Mouse (Mus musculus): ENCODE results near the gene Timeless. TPM values are rescaled to one million over a fixed set of nuclear protein-coding genes. Genes with fewer than 3 reads are reported as not detected.
A peak's percentile ranks its signal among the peaks of the same experiment; 100 is the strongest.
"Not testable (repeated sequence)": the region's sequence is repeated elsewhere in the genome, so short reads cannot be mapped to it uniquely, and the experiment has no call there.

The Timeless gene
- polyA plus RNA-seq (2015; fragmentation: Nextera tagmentation; extraction: Ambion mirVana), result 61.4 and 63.1 TPM in 2 replicates

DNA sequence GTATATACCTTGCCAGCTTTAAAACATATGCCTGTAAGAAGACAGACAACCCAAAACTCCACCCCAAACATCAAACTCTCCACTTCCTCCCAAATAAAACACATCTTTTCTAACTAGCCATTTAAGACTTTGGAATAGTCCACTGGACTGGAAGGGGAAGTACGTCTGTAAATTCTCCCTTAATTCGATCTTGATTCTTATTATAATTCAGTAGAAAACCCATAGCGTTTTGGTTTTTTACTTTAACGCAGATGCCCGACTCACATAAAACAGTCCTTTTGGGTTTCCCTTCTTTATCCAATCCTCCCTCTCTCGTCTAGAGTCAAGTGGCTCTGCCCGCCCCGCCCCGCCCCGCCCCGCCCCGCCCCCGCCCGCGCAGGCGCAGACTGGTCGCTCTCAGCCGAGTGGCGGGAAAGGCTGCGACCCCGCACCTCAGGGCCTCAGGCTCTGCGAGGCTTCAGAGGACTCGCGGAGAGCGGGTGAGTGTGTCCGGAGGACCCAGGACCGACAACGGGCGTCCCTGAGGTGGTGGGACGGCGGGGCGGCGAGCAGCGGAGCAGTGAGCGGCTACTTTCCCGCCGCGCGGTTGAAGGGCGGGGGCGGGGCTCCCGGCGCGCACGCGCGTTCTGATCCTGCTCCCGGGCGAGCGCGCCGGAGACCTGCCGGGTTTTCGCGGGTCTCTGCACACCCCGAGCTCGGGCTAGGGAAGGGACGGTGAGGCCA lies at the start of gene Timeless:
Gene Timeless (plus strand): TSS at position 369 of the 723 bp plus-strand sequence.
- Histone ChIP-seq H3K4me2 (peak within 1 kb of the TSS; percentile 64), H3K27me3 (no peaks in the 10 kb centered on the region), H3K4me3 (peak within 1 kb of the TSS; percentile 69), H3K9me3 (no peaks in the 10 kb centered on the region), H3K27ac (peak within 1 kb of the TSS; percentile 96), H3K9ac (peak within 1 kb of the TSS; percentile 69), H3K4me1 (peaks cover 14% of the 10 kb centered on the region), H3K36me3 (0 out of 2 replicates have a peak, but pooled peaks cover 3% of the 10 kb centered on the region)
- ATAC-seq (ENCODE audit: borderline replicate concordance, extremely low read depth, low FRiP score, low TSS enrichment), result peak; percentile 93
- under 1% methylated on average over 49 of the region's 58 CpGs for WGBS

DNA sequence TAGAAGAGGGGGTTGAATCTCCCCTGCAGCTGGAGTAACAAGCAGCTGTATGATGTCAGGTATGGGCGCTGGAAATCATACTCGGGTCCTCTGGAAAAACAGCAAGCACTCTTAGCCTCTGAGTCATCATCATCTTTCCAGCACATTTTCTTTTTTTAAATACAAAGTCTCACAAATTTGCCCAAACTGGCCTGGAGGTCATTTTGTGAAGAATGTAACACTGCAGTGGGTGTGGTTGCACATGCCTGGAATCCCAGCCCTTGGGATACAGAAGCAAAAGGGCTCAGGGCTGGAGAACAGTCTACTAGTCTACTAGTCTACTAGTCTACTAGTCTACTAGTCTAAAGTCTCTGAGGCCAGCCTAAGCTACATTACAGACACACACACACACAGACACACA lies 47.6 kb upstream of the Timeless start:
- no peak for ATAC-seq (ENCODE audit: borderline replicate concordance, extremely low read depth, low FRiP score, low TSS enrichment)
- no peak overlapping the region for H3K27ac ChIP-seq
- H3K4me1 ChIP-seq, result 0 out of 2 replicates have a peak, but pooled peaks cover 8% of the 10 kb centered on the region
- H3K4me2 ChIP-seq, result no peak overlapping the region
- no peaks in the 10 kb centered on the region for H3K36me3 ChIP-seq
- H3K9ac ChIP-seq, result no peak overlapping the region
- WGBS, result 65% methylated on average over 2 of the region's 2 CpGs
- H3K9me3 ChIP-seq, result no peaks in the 10 kb centered on the region
- no peaks in the 10 kb centered on the region for H3K27me3 ChIP-seq
- H3K4me3 ChIP-seq, result no peak overlapping the region

DNA sequence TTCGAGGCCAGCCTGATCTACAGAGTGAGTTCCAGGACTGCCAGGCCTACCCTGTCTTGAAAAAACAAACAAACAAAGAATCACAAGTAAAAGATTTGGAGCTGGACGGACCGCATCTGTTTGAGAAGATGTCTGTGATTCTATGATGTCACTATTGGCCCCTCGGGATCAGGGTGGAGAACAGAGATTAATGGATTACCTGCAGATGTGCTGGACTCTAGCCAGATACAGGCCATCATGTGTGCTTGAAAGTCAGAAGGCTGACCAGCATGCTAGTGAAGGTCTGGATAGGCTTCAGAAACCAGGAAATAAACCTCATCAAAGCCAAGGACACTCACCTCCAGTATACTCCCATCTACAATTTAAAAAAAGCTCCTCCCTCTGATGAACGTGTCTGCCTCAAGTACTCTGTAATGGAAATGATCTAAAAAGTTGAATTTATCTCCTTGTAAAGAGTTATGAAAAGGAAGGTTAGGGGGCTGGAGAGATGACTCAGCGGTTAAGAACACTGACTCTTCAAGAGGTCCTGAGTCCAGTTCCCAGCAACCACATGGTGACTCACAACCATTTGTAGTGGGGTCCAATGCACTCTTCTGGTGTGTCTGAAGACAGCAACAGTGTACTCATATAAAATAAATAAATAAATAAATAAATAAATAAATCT lies 46.5 kb upstream of the Timeless start:
- Histone ChIP-seq H3K4me1 (0 out of 2 replicates have a peak, but pooled peaks cover 1% of the 10 kb centered on the region), H3K27ac (no peak overlapping the region), H3K9ac (no peak overlapping the region), H3K4me2 (no peak overlapping the region), H3K27me3 (no peaks in the 10 kb centered on the region), H3K36me3 (no peaks in the 10 kb centered on the region), H3K4me3 (no peak overlapping the region), H3K9me3 (no peaks in the 10 kb centered on the region)
- ATAC-seq (ENCODE audit: borderline replicate concordance, extremely low read depth, low FRiP score, low TSS enrichment), result no peak
- WGBS, result 57% methylated on average over 6 of the region's 6 CpGs

DNA sequence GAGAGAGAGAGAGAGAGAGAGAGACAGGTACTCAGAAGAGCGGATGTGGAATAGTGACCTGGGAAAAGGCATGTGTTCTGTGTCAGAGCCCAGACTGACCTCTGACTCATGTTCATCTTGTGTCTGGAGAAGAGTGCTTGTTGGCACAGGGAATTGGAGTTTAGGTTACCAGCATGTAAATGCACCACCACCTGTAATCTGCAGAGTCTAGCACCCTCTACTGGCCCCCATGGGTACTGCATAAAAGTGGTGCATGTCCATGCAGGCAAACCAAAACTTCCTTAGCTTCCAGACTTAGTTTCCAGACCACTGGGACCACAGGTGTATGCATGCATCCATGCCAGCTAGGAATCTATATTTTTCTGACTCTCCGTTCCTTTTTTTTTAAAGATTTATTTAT lies 45.9 kb upstream of the Timeless start:
- H3K36me3 ChIP-seq, result no peaks in the 10 kb centered on the region
- no peaks in the 10 kb centered on the region for H3K27me3 ChIP-seq
- ATAC-seq (ENCODE audit: borderline replicate concordance, extremely low read depth, low FRiP score, low TSS enrichment), result peak; percentile 45; the same call in 1 of the 2 replicates
- no peak overlapping the region for H3K9ac ChIP-seq
- no peak overlapping the region for H3K4me3 ChIP-seq
- no peaks in the 10 kb centered on the region for H3K9me3 ChIP-seq
- WGBS, result 50% methylated on average over 2 of the region's 2 CpGs
- H3K27ac ChIP-seq, result no peak overlapping the region
- H3K4me2 ChIP-seq, result no peak overlapping the region
- no peaks in the 10 kb centered on the region for H3K4me1 ChIP-seq

DNA sequence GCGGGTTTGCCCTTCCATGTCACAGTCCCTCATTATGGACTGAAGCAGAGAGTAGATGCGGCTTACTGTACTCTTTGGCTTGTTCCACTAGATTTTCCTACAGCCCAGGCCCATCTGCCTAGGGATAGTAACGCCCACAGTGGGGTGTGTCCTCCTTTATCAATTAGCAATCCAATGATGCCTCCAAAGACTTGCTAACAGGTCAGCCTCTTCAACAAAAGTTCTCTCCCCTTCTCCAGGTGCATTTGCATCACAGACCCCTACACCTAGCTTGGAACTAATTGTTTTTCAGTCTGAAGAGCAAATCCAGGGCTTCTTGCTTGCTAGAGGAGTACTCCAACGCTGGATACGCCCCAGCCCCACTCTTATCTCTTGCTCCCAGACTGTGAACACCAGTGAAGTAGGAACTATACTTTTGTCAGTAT lies 44.7 kb upstream of the Timeless start:
- Histone ChIP-seq H3K27me3 (no peaks in the 10 kb centered on the region), H3K4me1 (no peaks in the 10 kb centered on the region), H3K36me3 (no peaks in the 10 kb centered on the region), H3K27ac (no peak overlapping the region), H3K9ac (no peak overlapping the region), H3K4me2 (no peak overlapping the region), H3K9me3 (no peaks in the 10 kb centered on the region), H3K4me3 (no peak overlapping the region)
- ATAC-seq (ENCODE audit: borderline replicate concordance, extremely low read depth, low FRiP score, low TSS enrichment), result no peak
- 65% methylated on average over 5 of the region's 5 CpGs for WGBS

DNA sequence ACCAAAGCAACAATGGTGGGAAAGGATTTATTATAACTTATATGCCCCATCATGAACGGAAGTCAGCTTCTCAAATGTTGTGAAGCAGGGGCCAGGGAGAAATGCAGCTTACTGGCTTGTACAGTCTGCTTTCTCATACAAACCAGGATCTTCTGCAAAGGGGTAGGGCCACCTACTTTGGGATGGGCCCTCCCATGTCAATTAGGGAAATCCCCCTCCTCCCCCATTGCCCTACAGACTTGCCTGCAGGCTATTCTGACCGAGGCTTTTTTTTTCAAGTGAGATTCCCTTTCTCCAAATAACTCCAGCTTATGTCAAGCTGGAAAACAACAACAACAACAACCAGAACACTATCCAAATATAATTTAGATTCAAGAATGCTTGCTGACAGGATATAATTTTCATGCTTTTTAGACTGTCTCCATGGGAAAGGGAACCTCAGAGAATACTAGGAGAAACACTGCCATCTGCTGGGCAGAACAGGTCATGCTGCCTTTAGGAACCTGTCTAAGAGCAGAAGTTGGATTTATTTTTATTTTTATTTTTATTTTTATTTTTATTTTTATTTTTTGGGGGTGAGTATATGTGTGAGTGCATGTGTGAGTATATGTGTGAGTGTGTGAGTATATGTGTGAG lies 43.5 kb upstream of the Timeless start:
- Histone ChIP-seq H3K9me3 (no peaks in the 10 kb centered on the region), H3K4me2 (no peak overlapping the region; the same call in 1 of the 2 replicates), H3K4me1 (no peaks in the 10 kb centered on the region), H3K4me3 (no peak overlapping the region), H3K27ac (no peak overlapping the region), H3K36me3 (no peaks in the 10 kb centered on the region), H3K9ac (no peak overlapping the region), H3K27me3 (no peaks in the 10 kb centered on the region)
- no peak for ATAC-seq (ENCODE audit: borderline replicate concordance, extremely low read depth, low FRiP score, low TSS enrichment)
- WGBS, result 53% methylated on average over 2 of the region's 2 CpGs

DNA sequence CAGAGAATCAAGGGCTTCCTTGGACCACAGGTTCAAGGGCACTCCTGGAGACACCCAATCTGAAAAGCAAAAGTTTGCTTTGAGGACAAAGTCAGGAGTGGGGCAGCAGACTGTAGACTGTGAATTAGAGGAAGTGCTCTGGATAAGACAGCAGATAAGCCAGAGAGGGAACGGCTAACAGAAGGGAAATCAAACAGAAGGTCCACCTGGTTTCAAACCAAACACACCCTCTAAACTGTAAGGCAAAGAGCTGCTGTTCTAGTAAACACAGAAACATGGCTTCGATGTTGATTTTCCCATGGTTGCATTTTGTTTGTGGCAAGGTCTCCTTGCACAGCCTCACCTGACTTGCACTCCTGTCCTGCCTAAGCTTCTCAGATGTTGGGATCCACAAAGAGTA lies 40.4 kb upstream of the Timeless start:
- Histone ChIP-seq H3K36me3 (no peaks in the 10 kb centered on the region), H3K4me3 (no peak overlapping the region), H3K27me3 (peaks cover 16% of the 10 kb centered on the region), H3K27ac (no peak overlapping the region), H3K4me2 (no peak overlapping the region), H3K9me3 (no peaks in the 10 kb centered on the region), H3K4me1 (peaks cover 9% of the 10 kb centered on the region), H3K9ac (no peak overlapping the region)
- 36% methylated on average over 2 of the region's 2 CpGs for WGBS
- no peak for ATAC-seq (ENCODE audit: borderline replicate concordance, extremely low read depth, low FRiP score, low TSS enrichment)

DNA sequence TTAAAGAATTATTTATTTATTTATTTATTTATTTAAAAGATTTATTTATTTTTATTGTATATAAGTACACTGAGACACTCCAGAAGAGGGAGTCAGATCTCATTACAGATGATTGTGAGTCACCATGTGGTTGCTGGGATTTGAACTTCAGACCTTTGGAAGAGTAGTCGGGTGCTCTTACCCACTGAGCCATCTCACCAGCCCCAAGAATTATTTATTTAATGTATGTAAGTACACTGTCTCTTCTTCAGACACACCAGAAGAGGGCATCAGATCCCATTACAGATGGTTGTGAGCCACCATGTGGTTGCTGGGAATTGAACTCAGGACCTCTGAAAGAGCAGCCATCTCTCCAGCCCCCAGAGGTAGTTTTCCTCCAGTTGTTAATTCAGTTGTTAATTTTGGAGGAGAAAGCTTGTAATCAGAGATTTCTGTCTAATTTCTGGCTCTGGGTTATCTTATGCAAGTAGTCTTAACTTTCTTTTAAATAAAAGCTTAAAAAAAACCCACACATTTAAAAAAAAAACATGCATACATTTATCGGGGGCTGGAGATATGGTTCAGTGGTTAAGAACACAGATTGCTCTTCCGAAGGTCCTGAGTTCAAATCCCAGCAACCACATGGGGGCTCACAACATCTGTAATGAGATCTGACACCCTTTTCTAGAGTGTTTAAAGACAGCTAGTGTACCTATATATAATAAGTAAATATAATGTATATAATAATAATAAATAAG lies 39.7 kb upstream of the Timeless start:
- not testable (repeated sequence) for H3K4me1 ChIP-seq; H3K4me3 ChIP-seq; H3K27ac ChIP-seq; H3K9me3 ChIP-seq; ATAC-seq (ENCODE audit: borderline replicate concordance, extremely low read depth, low FRiP score, low TSS enrichment); H3K4me2 ChIP-seq; H3K9ac ChIP-seq; H3K36me3 ChIP-seq
- WGBS, result 90% methylated on average over 3 of the region's 3 CpGs
- H3K27me3 ChIP-seq, result peaks cover 19% of the 10 kb centered on the region

DNA sequence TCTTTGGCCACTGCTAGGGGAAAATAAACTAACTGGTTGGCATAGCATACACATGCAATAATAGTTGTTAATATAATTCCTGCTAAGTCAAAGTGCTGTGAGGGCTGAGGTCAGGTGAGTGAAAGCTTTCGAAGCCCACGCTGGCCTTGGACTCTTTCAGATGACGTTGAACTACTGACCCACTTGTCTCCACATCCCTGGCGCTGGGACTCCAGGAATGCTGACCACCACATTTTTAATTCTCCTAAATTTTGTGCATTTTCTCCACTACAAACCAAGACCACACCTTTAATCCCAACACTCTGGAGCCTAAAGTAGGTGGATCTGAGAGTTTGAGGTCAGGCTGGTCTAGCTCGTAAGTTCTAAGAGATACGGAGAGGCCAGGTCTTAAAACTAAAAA lies 38.8 kb upstream of the Timeless start:
- Histone ChIP-seq H3K4me3 (no peak overlapping the region), H3K4me2 (no peak overlapping the region), H3K9me3 (no peaks in the 10 kb centered on the region), H3K4me1 (peaks cover 9% of the 10 kb centered on the region), H3K9ac (no peak overlapping the region), H3K27ac (no peak overlapping the region), H3K36me3 (no peaks in the 10 kb centered on the region), H3K27me3 (peaks cover 19% of the 10 kb centered on the region)
- no peak for ATAC-seq (ENCODE audit: borderline replicate concordance, extremely low read depth, low FRiP score, low TSS enrichment)
- WGBS, result 80% methylated on average over 6 of the region's 6 CpGs

DNA sequence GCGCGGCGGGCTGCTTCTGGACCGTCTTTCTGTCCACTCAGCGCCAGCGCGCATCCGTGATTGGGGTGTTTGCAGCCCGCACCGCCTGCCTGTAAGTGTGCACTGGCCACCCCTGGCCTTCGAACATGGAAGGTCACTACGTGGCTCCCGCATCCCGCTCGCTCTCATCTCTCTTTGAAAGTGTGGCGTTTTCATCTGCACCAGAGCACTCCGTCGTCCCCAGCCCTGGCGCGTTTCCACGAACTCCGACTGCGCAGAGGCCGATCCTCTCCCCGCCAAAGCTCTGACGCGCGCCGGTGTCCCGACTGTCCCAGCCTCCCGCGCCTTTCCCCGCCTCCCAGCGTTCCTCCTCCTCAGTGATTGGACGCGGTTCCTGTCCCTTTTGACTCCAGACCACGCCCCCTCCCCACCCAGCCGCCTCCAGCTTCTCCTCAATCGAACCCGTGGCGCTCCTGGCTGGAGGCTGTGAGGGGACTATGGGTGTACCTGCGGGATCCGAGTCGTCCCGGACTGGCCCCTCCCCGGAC lies 37.8 kb upstream of the Timeless start, which contains the start of gene Gls2:
Gene Gls2 (plus strand): TSS at position 434 of the 527 bp plus-strand sequence.
- H3K36me3 ChIP-seq, result no peaks in the 10 kb centered on the region
- peak within 1 kb of the TSS; percentile 98 for H3K4me2 ChIP-seq
- peak within 1 kb of the TSS; percentile 68 for H3K4me3 ChIP-seq
- H3K27me3 ChIP-seq, result peaks cover 19% of the 10 kb centered on the region
- H3K4me1 ChIP-seq, result peaks cover 9% of the 10 kb centered on the region
- H3K27ac ChIP-seq, result 0 out of 2 replicates have a peak within 1 kb of the TSS, but pooled peaks have one; percentile 23
- peak within 1 kb of the TSS; percentile 66 for H3K9ac ChIP-seq
- no peaks in the 10 kb centered on the region for H3K9me3 ChIP-seq
- under 1% methylated on average over 46 of the region's 46 CpGs for WGBS
- ATAC-seq (ENCODE audit: borderline replicate concordance, extremely low read depth, low FRiP score, low TSS enrichment), result peak; percentile 98

All from lung, embryonic 15.5 days (tissue).